Mouse (Mus musculus): ENCODE results near the gene Plpp2.

DNA sequence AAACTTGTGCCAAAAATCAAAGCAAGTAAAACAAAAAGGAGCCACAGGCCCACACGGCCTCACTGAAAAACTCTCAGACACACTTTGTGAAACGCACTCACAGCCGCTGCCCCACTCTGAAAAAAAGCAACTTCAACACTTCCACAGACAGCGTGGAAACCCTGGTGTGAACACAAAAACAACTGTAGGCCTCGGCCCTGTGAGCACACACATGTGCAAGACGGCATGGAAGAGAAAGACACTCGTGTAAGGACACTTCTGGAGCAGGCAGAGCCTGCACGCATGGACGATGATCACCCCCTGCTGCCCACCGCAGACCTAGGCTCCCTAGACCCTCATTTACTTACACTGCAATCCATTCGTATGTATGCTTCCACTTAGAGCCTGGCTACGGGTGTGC is 12.3 kb upstream of the Plpp2 start:
- no peak for TF ChIP-seq POLR2A (IDR thresholded peaks at IDR 0.05; ENCODE audit: insufficient read length, low read depth)
- no peak for TF ChIP-seq MYOD1 (IDR thresholded peaks at IDR 0.05; ENCODE audit: control insufficient read depth in 1 of 3, insufficient read length in 2 of 3, low read depth in 2 of 3)
- no peak for TF ChIP-seq TCF12 (IDR thresholded peaks at IDR 0.05; ENCODE audit: insufficient read depth, poor library complexity, severe bottlenecking)
- no peak for TF ChIP-seq SRF (IDR thresholded peaks at IDR 0.05; ENCODE audit: control insufficient read depth, insufficient read length, low read depth)
- TF ChIP-seq USF1 (IDR thresholded peaks at IDR 0.05; ENCODE audit: low read depth), result no peak
- TF ChIP-seq POLR2AphosphoS2 (IDR thresholded peaks at IDR 0.05; ENCODE audit: insufficient read length, low read depth), result no peak

All from myocyte (in vitro differentiated cells).